Mouse (Mus musculus): ENCODE data around the gene Dnah3. TPM values are rescaled to one million over a fixed set of nuclear protein-coding genes. Genes with fewer than 3 reads are reported as not detected.

The Dnah3 gene
- total RNA-seq, 1 experiment from 2014 or later: not detected

- DNase-seq: no peak
Observed at GRCm38 (mm10) chr7:120050447-120050846, 44.6 kb downstream of the Dnah3 start.

GRCm38 (mm10) chr7:120043990-120044389 lies 51.1 kb downstream of the Dnah3 start:
- DNase-seq: no peak

GRCm38 (mm10) chr7:120036422-120036821 lies 58.7 kb downstream of the Dnah3 start:
- DNase-seq: no peak

GRCm38 (mm10) chr7:120034996-120035395 lies 60.1 kb downstream of the Dnah3 start:
- no peak for DNase-seq

- DNase-seq: no peak
Observed at GRCm38 (mm10) chr7:120034566-120034965, 60.5 kb downstream of the Dnah3 start.

- no peak for DNase-seq
Observed at GRCm38 (mm10) chr7:120028669-120029068, 66.4 kb downstream of the Dnah3 start.

GRCm38 (mm10) chr7:119997066-119997465 lies 98.0 kb downstream of the Dnah3 start:
- no peak for DNase-seq

GRCm38 (mm10) chr7:119985279-119985912 lies 109.7 kb downstream of the Dnah3 start:
- no peak for DNase-seq

- no peak for DNase-seq
Observed at GRCm38 (mm10) chr7:119980170-119980569, 114.9 kb downstream of the Dnah3 start.

GRCm38 (mm10) chr7:119978576-119978975 lies 116.5 kb downstream of the Dnah3 start:
- DNase-seq: no peak

GRCm38 (mm10) chr7:119977574-119977973 lies 117.5 kb downstream of the Dnah3 start:
- DNase-seq: no peak

GRCm38 (mm10) chr7:119976256-119976655 lies 118.8 kb downstream of the Dnah3 start:
- DNase-seq: peak; percentile 41

GRCm38 (mm10) chr7:119974214-119974613 lies 120.9 kb downstream of the Dnah3 start:
- DNase-seq: no peak

- DNase-seq: no peak
Observed at GRCm38 (mm10) chr7:119969320-119969719, 125.8 kb downstream of the Dnah3 start.

GRCm38 (mm10) chr7:119965651-119966395 lies 129.3 kb downstream of the Dnah3 start:
- no peak for DNase-seq

GRCm38 (mm10) chr7:119965205-119965604 lies 129.9 kb downstream of the Dnah3 start:
- DNase-seq: no peak

GRCm38 (mm10) chr7:119961107-119961506 lies 134.0 kb downstream of the Dnah3 start:
- peak; percentile 16 for DNase-seq

GRCm38 (mm10) chr7:119960546-119960945 lies 134.5 kb downstream of the Dnah3 start:
- DNase-seq: no peak

- no peak for DNase-seq
Observed at GRCm38 (mm10) chr7:119960006-119960405, 135.1 kb downstream of the Dnah3 start.

GRCm38 (mm10) chr7:119959491-119959890 lies 135.6 kb downstream of the Dnah3 start:
- no peak for DNase-seq

- no peak for DNase-seq
Observed at GRCm38 (mm10) chr7:119959091-119959490, 136.0 kb downstream of the Dnah3 start.

- no peak for DNase-seq
Observed at GRCm38 (mm10) chr7:119957421-119957820, 137.7 kb downstream of the Dnah3 start.

GRCm38 (mm10) chr7:119954047-119954446 lies 141.0 kb downstream of the Dnah3 start:
- no peak for DNase-seq

GRCm38 (mm10) chr7:119941569-119941968 lies 153.5 kb downstream of the Dnah3 start:
- DNase-seq: peak; percentile 72
